Mouse (Mus musculus): Measurements from ENCODE around the gene Gmfg.

Gene Gmfg

DNA sequence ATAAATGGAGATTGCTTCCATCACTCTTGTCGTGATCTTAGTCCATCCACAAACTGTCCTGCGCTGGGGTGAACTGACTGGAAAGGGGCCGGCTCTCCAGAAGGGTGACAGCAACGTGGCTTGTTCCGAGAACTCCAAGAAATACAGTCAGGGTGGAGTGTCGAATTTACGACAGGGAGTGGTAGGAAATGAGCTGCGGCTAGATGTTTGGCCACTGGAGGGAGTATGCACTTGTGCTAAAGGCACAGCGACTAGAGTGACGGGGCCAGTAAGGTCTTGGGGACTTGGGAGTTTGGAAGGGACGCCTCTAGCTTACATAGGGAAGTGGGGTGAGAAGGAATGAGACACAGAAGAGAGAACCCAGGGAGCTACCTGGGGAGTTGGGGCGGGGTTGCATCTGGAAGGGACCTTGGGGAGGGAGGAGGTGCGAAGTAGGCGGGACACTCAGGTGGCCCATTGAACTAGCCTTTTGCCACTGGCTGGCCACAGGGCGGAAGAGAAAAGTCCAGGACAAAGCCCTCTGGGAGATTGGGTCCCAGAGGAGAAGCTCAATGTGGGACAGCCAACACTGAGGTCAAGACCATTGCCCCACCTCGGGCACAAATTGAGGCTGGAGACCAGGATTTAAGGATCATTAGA is at the start of gene Gmfg:
Gene Gmfg (plus strand): TSS at position 516 of the 639 bp plus-strand sequence.
- peak; percentile 51 for DNase-seq (ENCODE audit: low read depth, low spot score)

GRCm38 (mm10) chr7:28390331-28390730 is 46.9 kb upstream of the Gmfg start:
- DNase-seq (ENCODE audit: low read depth, low spot score), result no peak

DNA sequence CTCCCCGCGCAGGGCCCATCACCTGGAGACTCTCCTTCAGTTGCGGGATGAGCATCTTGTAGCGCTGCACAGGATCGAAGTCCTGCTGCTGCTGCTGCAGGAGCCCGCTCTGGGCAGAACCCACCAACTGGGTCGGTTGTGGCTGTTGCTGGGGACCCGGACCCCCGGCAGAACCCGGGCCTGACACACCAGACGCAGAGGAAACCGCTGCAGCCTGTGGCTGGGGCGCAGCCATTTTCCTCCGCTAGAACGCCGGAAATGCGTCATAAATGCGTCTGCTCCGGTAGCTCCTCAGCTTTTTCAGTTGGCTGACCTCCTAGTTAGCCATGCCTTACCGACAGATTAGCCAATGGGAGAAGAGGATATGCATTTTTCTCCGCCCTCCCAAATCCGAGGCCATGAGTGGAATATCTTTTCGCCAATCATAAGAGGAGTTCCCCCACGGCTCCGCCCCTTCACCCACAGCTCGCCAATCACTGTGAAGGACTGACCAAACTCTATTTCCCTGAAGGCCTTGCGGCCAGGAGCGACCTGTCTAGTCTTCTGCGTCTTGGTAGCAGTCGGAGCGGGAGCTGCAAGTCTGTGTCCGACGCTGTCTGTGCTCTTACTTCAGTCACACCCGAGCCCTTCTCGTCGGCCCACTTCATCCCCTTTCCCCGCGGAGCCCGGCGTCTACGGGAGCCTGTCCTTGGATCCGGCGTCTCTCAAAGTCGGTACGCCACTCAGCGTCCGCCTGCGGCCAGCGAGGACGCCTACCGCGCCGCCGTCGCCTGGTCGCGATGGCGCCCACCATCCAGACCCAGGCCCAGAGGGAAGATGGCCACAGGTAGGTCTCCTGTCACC is 44.6 kb upstream of the Gmfg start, which contains the start of the genes Med29 and Paf1:
Gene Med29 (minus strand): TSS at position 280 of the 843 bp plus-strand sequence.
Gene Paf1 (plus strand): TSS at position 523 of the 843 bp plus-strand sequence.
- peak; percentile 99 for DNase-seq (ENCODE audit: low read depth, low spot score)

DNA sequence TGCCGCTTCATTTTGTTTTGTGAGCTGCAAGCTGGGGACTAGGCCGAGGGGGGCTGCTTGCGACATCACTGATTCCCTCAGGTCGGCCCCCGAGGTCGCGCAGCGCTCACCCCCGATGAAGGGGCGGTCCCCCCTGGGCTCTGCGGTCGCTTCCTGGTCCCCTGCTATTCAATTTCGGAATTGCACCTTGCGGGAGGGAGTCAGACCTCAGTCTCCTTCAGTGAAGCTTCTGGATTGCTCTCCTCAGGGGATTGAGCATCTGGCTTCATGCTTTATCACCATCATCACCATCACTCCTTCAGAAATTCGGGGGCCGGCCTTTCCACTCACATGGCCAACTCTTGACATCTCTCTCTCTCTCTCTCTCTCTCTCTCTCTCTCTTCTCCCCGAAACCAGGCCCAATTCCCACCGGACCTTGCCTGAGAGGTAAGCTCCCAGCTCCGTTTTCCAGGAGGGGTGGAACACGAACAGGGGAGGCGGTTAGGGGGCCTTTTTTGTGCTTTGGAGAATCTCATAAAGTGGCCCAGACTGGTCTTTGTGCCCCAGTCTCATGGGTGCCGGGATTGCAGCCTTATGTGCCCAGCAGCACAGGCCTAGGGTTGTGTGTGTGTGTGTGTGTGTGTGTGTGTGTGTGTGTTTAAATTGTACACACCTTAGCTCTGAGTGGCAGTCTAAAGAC is 43.8 kb upstream of the Gmfg start:
- no peak for DNase-seq (ENCODE audit: low read depth, low spot score)

- DNase-seq (ENCODE audit: low read depth, low spot score), result no peak
Measured at GRCm38 (mm10) chr7:28395425-28395824, 41.8 kb upstream of the Gmfg start.

- DNase-seq (ENCODE audit: low read depth, low spot score), result no peak
Measured at GRCm38 (mm10) chr7:28398000-28398399, 39.2 kb upstream of the Gmfg start.

DNA sequence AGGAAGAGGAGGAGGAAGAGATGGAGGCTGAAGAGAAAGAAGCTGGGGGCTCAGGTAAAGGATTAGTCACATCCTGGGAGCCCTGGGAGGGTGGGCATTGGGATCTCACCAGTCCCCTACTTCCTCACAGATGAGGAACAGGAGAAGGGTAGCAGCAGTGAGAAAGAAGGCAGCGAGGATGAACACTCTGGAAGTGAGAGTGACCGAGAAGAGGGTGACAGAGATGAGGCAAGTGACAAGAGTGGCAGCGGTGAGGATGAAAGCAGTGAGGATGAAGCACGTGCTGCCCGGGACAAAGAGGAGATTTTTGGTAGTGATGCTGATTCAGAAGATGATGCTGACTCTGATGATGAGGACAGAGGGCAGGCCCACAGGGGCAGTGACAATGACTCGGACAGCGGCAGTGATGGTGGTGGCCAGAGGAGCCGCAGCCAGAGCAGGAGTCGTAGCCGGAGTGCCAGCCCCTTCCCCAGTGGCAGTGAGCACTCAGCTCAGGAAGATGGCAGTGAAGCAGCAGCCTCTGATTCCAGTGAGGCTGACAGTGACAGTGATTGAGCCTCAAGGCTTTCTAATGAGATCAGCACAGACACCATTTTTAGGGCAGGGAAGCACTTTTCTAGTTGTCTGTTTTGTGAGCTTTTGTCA is 38.4 kb upstream of the Gmfg start:
- DNase-seq (ENCODE audit: low read depth, low spot score), result no peak

GRCm38 (mm10) chr7:28401030-28401429 is 36.2 kb upstream of the Gmfg start:
- no peak for DNase-seq (ENCODE audit: low read depth, low spot score)

DNA sequence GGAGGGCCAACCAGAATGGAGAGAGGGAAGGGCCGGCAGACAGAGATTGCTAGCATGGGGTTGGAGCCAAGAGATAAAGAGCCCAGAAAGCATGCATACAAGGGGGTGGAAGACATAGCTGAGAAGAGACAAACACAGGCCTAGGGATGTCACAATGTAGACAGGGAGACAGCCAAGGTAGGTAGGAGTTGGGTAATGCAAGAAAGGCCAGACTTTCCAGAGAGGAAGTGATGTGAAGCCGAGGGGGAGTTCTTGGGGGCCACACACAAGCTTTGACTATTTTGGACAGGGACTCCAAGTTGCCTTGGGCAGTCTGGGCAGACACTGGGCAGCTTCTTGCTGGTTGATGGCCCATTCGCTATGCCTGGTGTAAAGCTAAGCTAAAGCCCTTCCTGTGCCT is 35.3 kb upstream of the Gmfg start:
- DNase-seq (ENCODE audit: low read depth, low spot score), result no peak

- no peak for DNase-seq (ENCODE audit: low read depth, low spot score)
Measured at GRCm38 (mm10) chr7:28410841-28411475, 26.3 kb upstream of the Gmfg start.

GRCm38 (mm10) chr7:28412826-28413225 is 24.4 kb upstream of the Gmfg start:
- no peak for DNase-seq (ENCODE audit: low read depth, low spot score)

- no peak for DNase-seq (ENCODE audit: low read depth, low spot score)
Measured at GRCm38 (mm10) chr7:28417368-28417767, 19.9 kb upstream of the Gmfg start.

DNA sequence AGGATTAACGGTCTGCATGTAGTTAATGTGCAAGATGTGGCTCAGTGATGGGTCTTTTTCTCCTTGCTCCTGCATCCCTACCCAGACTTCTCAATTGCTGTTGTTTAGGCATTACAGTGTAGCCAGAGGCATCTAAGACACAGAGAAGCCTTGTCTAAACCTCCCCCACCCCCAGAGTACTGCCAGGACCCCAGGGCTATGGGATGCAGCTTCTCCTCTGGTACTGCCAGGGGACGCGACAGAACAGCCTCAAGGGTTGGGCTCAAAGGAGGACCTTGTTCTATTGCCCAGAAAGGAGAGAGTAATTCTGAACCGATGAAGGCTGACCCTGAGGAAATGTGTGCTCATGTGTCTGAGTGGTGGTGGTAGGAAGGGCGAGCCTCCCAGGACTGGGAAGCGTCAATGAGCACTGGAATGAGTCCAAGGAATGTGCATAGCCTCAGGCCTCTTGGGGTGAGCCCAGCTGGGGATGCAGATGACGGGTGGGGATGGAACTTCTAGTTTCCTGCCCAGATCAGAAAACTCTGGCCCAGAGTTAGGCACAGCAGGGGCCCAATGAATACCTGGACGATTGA is 19.1 kb upstream of the Gmfg start:
- no peak for DNase-seq (ENCODE audit: low read depth, low spot score)

GRCm38 (mm10) chr7:28419416-28419815 is 17.8 kb upstream of the Gmfg start:
- no peak for DNase-seq (ENCODE audit: low read depth, low spot score)

DNA sequence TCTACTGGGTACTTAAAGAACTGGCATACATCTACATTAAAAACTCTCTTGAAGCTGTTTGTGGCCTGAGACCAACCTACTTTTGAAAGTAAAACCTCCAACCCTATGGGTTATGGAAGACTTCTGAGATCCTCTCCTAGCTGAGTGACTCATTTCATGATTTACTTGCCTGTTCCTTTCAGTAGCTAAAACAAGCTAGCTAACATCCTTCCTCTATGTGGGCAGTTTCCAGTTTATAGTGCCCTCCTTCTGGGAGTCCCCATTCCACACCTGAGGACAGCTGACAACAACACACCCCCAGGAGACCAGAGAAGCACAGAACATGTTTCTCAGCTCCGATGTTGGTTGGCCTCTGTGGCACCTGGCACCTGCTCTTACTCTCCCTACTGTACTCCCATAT is 14.2 kb upstream of the Gmfg start:
- no peak for DNase-seq (ENCODE audit: low read depth, low spot score)

DNA sequence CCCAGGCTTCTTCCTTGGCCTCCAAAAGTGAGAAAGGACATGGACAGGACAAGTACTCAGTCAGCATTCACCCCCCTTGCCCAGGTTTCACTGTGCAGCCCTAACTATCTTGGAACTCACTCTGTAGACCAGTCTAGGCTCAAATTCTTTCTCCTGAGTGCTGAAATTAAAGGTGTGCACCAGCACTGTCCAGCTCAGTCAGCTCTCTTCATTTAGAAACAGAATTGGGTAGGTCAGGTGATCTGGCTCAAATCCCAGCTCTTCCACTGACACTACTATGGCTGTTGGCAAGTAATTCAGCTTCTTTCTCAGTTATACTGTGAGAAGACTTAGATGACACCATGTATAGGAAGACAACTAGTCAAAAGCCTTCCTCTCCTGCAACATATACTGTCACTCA is 9.5 kb upstream of the Gmfg start:
- DNase-seq (ENCODE audit: low read depth, low spot score), result no peak

GRCm38 (mm10) chr7:28430512-28430911 is 6.7 kb upstream of the Gmfg start:
- no peak for DNase-seq (ENCODE audit: low read depth, low spot score)

DNA sequence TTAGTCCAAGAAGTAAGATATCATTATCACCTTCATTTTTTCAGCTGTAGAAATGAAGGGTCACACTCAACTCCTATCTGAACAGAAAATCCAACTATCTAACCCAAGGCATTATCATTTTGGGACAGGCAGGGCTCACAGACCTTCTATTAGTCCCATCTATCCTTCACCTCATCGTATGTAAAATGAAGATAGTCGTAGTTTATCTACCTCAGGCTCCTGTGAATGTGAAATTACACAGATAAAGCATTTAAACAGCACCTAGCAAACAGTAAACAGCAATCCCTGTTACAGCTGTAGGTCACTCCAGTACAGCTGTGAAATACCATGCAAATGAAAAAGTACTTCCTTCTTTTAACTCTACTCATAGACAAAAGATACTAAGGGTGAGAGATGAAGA is 5.0 kb upstream of the Gmfg start:
- no peak for DNase-seq (ENCODE audit: low read depth, low spot score)

- DNase-seq (ENCODE audit: low read depth, low spot score), result no peak
Measured at GRCm38 (mm10) chr7:28435660-28436259, 1.5 kb upstream of the Gmfg start.

GRCm38 (mm10) chr7:28436271-28436904 is 859 bp upstream of the Gmfg start:
- DNase-seq (ENCODE audit: low read depth, low spot score), result peak; percentile 99
